Mouse (Mus musculus): ENCODE results near the gene Sulf2. TPM values are rescaled to one million over a fixed set of nuclear protein-coding genes. Genes with fewer than 3 reads are reported as not detected.
A peak's percentile ranks its signal among the peaks of the same experiment; 100 is the strongest.

Gene Sulf2
- polyA plus RNA-seq, 1 experiment = 18.6 TPM

DNA sequence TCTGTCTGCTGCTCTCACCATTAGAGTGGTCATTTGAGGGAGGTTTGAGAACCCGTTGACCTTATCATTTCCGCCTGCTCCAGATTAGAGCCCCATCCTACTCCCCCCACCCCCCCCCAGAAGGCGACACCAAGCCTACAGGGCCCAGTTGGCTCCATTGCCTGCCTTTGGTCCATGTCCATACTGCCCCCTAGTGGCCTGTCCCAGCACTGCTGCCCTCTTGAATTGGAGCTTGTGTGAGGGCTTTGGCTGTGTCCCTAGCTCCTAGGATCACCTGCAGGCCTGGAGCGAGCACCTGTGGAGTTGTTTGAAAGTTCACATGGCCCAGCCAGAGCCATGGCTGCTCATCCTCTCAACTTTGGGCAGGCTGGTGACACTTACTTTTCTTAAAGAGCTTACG, 73.3 kb downstream of the Sulf2 start:
- Histone ChIP-seq H3K4me1 (ENCODE audit: control insufficient read depth, insufficient read depth, low read length) (peaks cover 21% of the 10 kb centered on the region), H3K4me3 (ENCODE audit: insufficient read depth, low read depth, low read length) (no peak overlapping the region), H3K27ac (ENCODE audit: insufficient read depth, low read depth, low read length) (no peak overlapping the region), H3K27me3 (replicated peaks; ENCODE audit: control insufficient read depth, insufficient read depth, low read length) (no peaks in the 10 kb centered on the region), H3K36me3 (ENCODE audit: control insufficient read depth, insufficient read depth, low read length) (no peaks in the 10 kb centered on the region)
- WGBS = 61% methylated on average over 5 of the region's 5 CpGs
- TF ChIP-seq CTCF (conservative IDR thresholded peaks at IDR 0.05; ENCODE audit: insufficient read depth, insufficient read length, low read depth, low read length) (peak; percentile 87), POLR2A (IDR thresholded peaks at IDR 0.05; ENCODE audit: low read depth, low read length) (no peak)
- peak; percentile 86 for DNase-seq

DNA sequence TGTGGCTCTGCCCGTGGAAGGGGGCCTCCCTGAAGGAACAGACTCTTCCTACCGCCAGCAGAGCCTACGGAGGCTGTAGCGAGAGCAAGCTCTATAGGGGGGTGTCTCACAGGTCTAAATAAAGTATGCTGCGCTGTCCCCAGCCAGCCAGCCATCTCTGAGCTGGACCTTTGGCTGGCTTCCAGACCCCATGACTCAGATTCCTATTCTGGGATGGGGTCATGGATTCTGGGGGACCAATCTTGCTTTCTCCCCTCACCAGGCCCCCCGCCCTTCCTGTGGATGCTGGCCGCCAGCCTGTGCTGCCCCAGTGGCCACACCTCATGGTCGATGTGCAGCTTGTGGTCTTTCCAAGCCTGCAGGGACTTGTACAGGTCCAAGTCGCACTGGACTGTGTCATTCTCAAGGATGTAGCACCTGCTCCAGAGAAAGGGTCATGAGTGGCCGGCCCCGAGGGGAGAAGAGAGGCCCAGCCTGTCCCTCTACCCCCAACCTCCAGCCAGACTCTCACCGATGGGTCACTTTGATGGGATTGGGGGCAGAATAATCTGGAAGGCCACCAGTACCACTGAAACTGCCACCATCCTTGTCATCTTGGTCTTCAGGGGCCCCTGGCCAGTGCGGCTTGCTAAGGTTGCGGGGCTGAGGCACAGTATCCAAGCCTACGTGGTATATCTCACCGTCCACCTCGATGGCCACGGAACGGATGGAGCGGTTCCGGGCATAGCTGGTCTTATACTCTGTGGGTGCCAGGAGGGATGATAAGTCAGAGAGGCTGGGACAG, 74.3 kb downstream of the Sulf2 start:
- peak overlapping the region; percentile 15 for H3K27ac ChIP-seq (ENCODE audit: insufficient read depth, low read depth, low read length)

DNA sequence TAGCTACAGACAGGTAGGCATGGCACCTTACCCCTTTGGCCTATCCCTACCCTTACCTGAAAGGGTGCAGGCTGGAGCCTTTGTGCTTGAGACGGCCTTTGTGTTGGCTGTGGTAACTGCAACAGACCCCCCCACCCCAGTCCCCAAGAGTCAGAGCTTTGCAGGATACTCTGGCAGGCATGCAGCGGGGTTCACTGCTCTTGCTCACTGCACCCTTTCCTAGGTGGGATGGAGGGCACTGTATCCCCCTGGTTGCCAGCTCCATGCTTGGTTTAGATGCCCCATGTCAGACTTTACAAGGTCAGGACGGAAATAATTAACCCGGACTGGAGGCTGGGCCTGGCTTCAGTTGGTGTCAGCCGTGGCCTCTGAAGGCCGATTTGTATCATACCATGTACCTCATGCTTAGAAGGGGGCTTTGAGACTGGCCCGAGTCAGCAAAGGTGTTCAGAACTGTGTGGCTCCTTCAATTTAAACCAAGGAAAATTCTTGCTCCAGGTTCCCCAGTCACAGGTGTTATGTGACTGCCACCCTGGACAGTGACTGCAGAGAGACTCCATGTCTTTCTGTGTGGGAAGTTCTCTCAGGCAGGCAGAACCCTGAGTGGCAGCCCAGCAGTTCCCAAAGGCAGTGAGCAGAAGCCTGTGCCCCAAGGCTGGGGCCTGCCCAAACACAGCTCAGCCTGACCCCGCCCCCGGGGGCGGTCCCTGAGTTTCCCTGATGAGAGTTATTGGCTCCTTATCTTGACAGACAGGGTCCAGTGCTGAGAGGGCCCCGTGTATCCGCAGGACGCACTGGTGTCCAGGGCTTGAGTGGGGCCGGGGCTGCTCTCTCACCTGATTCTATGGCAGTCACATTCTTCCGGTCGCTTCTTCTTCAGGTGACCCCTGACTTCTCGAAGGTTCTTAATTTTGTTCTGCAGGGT, 75.2 kb downstream of the Sulf2 start:
- DNase-seq = peak; percentile 76
- Histone ChIP-seq H3K4me3 (ENCODE audit: insufficient read depth, low read depth, low read length) (no peak overlapping the region), H3K36me3 (ENCODE audit: control insufficient read depth, insufficient read depth, low read length) (no peaks in the 10 kb centered on the region), H3K27me3 (replicated peaks; ENCODE audit: control insufficient read depth, insufficient read depth, low read length) (no peaks in the 10 kb centered on the region), H3K4me1 (ENCODE audit: control insufficient read depth, insufficient read depth, low read length) (peaks cover 14% of the 10 kb centered on the region), H3K27ac (ENCODE audit: insufficient read depth, low read depth, low read length) (peak overlapping the region; percentile 15)
- 38% methylated on average over 17 of the region's 17 CpGs for WGBS
- TF ChIP-seq POLR2A (IDR thresholded peaks at IDR 0.05; ENCODE audit: low read depth, low read length) = no peak
- no peak for TF ChIP-seq CTCF (conservative IDR thresholded peaks at IDR 0.05; ENCODE audit: insufficient read depth, insufficient read length, low read depth, low read length)

More for the DNA sequence above, 74.3 kb downstream of the Sulf2 start:
- peak; percentile 84 for DNase-seq
- Histone ChIP-seq H3K36me3 (ENCODE audit: control insufficient read depth, insufficient read depth, low read length) (no peaks in the 10 kb centered on the region), H3K27me3 (replicated peaks; ENCODE audit: control insufficient read depth, insufficient read depth, low read length) (no peaks in the 10 kb centered on the region), H3K4me3 (ENCODE audit: insufficient read depth, low read depth, low read length) (peak overlapping the region; percentile 19; the same call in 1 of the 2 replicates), H3K4me1 (ENCODE audit: control insufficient read depth, insufficient read depth, low read length) (peaks cover 15% of the 10 kb centered on the region)
- TF ChIP-seq POLR2A (IDR thresholded peaks at IDR 0.05; ENCODE audit: low read depth, low read length) = no peak
- no peak for TF ChIP-seq CTCF (conservative IDR thresholded peaks at IDR 0.05; ENCODE audit: insufficient read depth, insufficient read length, low read depth, low read length)
- 77% methylated on average over 21 of the region's 21 CpGs for WGBS

DNA sequence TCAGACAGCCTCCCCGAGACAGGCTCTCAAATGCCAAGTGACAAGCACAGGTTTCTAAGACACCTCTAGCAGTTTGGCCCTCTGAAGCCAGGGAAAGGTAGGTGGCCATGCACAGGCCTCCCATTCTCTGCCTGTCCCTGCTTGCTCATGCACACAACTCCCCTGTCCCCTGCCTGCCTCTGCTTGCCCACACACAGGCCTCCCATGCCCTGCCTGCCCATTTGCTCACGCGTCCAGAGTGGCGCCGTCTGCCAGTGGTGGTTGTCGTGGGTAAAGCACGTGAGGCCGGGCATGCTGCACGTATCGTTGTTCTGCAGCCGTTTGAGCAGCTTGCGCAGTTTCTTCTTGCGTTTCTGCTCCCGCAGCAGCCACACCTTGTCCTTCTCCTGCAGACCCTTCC, 76.2 kb downstream of the Sulf2 start:
- Histone ChIP-seq H3K4me1 (ENCODE audit: control insufficient read depth, insufficient read depth, low read length) (peaks cover 14% of the 10 kb centered on the region), H3K36me3 (ENCODE audit: control insufficient read depth, insufficient read depth, low read length) (no peaks in the 10 kb centered on the region), H3K27ac (ENCODE audit: insufficient read depth, low read depth, low read length) (no peak overlapping the region), H3K27me3 (replicated peaks; ENCODE audit: control insufficient read depth, insufficient read depth, low read length) (no peaks in the 10 kb centered on the region), H3K4me3 (ENCODE audit: insufficient read depth, low read depth, low read length) (no peak overlapping the region)
- DNase-seq = no peak
- no peak for TF ChIP-seq POLR2A (IDR thresholded peaks at IDR 0.05; ENCODE audit: low read depth, low read length)
- TF ChIP-seq CTCF (conservative IDR thresholded peaks at IDR 0.05; ENCODE audit: insufficient read depth, insufficient read length, low read depth, low read length) = no peak
- WGBS = 94% methylated on average over 14 of the region's 14 CpGs

DNA sequence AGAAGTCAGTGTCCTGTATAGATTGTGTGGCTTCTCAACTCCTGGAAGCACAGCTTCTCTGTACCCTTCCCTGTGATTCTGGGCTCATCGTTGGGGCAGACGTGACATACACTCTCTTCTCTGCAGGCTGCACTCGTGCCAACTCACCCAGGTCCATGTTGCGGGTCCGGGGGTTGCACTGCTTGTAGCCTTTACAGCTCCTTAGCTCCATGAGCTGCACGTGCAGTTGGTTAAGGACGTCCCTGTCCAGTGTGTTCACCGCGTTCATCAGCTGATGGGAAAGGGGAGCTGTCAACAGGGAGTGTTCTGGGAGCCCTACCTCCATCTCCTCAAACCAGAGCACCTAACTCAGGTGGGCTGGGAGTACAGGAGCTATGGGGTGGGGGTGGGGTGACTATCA, 78.1 kb downstream of the Sulf2 start:
- H3K4me3 ChIP-seq (ENCODE audit: insufficient read depth, low read depth, low read length) = no peak overlapping the region
- TF ChIP-seq POLR2A (IDR thresholded peaks at IDR 0.05; ENCODE audit: low read depth, low read length) = no peak
- TF ChIP-seq CTCF (conservative IDR thresholded peaks at IDR 0.05; ENCODE audit: insufficient read depth, insufficient read length, low read depth, low read length) = no peak
- 89% methylated on average over 9 of the region's 9 CpGs for WGBS
- no peak overlapping the region for H3K27ac ChIP-seq (ENCODE audit: insufficient read depth, low read depth, low read length)
- no peaks in the 10 kb centered on the region for H3K27me3 ChIP-seq (replicated peaks; ENCODE audit: control insufficient read depth, insufficient read depth, low read length)
- peaks cover 14% of the 10 kb centered on the region for H3K4me1 ChIP-seq (ENCODE audit: control insufficient read depth, insufficient read depth, low read length)
- H3K36me3 ChIP-seq (ENCODE audit: control insufficient read depth, insufficient read depth, low read length) = no peaks in the 10 kb centered on the region; the same call in 1 of the 2 replicates
- no peak for DNase-seq

DNA sequence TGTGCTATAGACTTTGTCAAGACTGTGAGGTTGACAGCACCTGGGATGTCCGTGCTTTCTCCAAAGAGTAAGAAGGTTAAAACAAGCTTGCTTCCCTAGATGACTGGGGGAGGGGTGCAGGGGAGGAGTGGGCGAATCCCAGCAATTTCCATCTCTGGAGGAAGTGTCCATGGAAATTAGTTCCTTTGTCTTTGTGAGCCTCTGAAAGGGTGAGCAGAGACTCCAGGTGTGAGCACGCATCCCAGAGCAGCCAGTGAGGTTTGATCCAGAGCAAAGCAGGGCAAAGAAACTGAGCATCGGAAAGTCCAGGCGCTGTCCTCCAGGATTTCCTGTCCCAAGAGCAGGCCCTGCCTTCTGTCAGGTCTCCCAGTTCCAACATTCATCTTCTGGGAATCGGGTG, 81.1 kb downstream of the Sulf2 start:
- H3K27me3 ChIP-seq (replicated peaks; ENCODE audit: control insufficient read depth, insufficient read depth, low read length) = no peaks in the 10 kb centered on the region
- DNase-seq = peak; percentile 34
- no peaks in the 10 kb centered on the region for H3K4me1 ChIP-seq (ENCODE audit: control insufficient read depth, insufficient read depth, low read length)
- 56% methylated on average over 6 of the region's 6 CpGs for WGBS
- H3K36me3 ChIP-seq (ENCODE audit: control insufficient read depth, insufficient read depth, low read length) = peaks cover 2% of the 10 kb centered on the region; the same call in 1 of the 2 replicates
- TF ChIP-seq CTCF (conservative IDR thresholded peaks at IDR 0.05; ENCODE audit: insufficient read depth, insufficient read length, low read depth, low read length) = no peak
- TF ChIP-seq POLR2A (IDR thresholded peaks at IDR 0.05; ENCODE audit: low read depth, low read length) = no peak
- H3K27ac ChIP-seq (ENCODE audit: insufficient read depth, low read depth, low read length) = peak overlapping the region; percentile 24; the same call in 1 of the 2 replicates
- H3K4me3 ChIP-seq (ENCODE audit: insufficient read depth, low read depth, low read length) = no peak overlapping the region

DNA sequence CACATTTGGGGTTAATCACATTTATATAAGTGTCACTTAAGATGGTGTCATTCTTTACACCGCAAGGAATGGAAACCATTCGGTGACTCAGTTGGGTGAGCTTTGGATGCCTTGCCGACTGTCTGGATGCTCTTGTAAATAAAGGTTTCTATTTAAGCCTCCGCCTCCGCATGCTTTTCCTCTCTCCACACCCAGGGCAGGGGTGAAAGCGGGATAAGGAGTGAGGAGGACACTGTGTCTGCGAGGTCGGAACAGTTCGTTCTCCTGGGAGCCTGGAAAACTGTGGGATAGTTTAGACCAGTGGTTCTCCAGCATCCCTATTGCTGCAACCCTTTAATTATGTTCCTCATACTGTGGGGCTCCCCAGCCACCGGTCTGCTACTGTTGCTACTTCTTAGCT, 82.4 kb downstream of the Sulf2 start:
- H3K27ac ChIP-seq (ENCODE audit: insufficient read depth, low read depth, low read length) = no peak overlapping the region; the same call in 1 of the 2 replicates
- no peak for DNase-seq
- H3K4me3 ChIP-seq (ENCODE audit: insufficient read depth, low read depth, low read length) = no peak overlapping the region
- TF ChIP-seq CTCF (conservative IDR thresholded peaks at IDR 0.05; ENCODE audit: insufficient read depth, insufficient read length, low read depth, low read length) (no peak), POLR2A (IDR thresholded peaks at IDR 0.05; ENCODE audit: low read depth, low read length) (no peak)
- peaks cover 6% of the 10 kb centered on the region for H3K36me3 ChIP-seq (ENCODE audit: control insufficient read depth, insufficient read depth, low read length)
- no peaks in the 10 kb centered on the region for H3K4me1 ChIP-seq (ENCODE audit: control insufficient read depth, insufficient read depth, low read length)
- WGBS = 49% methylated on average over 10 of the region's 10 CpGs
- H3K27me3 ChIP-seq (replicated peaks; ENCODE audit: control insufficient read depth, insufficient read depth, low read length) = no peaks in the 10 kb centered on the region
